Mouse (Mus musculus) layer of hippocampus, postnatal 36 days (tissue): ENCODE measurements at regions not wholly inside any gene's neighbourhood (a gene's known extent, or its start where the extent isn't known, plus 50 kb on each side); places are given as distances from the start of the nearest gene placed in this dataset.
A peak's percentile ranks its signal among the peaks of the same experiment; 100 is the strongest.

Experiments
- DNase-seq, 2 experiments: peaks; one replicate each; pipeline ENCODE4 v3.0.0; 2022

DNA sequence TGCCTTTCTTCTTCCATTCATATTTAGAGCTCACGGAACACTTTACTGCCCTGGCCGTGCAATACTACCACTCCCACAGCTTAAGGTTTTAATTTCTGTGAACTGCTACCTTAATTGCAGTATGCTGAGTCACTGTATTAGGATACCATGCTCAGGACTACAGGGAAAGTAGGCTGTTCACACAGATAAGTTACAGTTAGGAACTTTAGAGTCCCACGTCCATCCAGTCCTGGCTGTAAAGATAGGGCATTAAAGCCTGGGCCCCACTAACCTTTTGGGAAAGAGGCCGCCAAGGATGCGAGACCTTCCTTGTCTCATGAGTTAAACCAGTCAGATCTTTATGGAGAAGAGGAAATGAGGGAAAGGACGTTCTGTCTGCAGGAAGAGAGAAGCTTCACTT, 574.6 kb downstream of the Stpg2 start:
- no peak for DNase-seq

DNA sequence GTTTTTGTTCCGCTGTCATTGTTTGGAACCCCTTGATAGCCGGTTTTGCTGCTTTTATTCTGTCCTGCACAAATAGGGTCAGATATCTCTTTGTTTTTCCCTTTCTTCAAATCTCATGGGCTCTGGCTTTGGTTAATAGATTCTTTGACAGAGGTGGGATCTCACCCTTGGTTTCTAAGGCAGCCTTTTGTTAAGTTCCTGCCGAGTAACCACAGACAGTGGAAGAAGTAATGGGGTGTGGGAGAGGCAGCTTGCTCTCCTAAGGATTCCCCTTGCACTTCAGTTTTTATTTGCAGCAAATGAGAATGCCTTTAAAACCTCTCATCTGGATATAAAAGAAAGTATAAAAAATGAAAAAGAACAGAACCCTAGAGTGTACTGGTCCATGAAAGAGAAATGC, 577.9 kb downstream of the Stpg2 start:
- DNase-seq, result no peak

DNA sequence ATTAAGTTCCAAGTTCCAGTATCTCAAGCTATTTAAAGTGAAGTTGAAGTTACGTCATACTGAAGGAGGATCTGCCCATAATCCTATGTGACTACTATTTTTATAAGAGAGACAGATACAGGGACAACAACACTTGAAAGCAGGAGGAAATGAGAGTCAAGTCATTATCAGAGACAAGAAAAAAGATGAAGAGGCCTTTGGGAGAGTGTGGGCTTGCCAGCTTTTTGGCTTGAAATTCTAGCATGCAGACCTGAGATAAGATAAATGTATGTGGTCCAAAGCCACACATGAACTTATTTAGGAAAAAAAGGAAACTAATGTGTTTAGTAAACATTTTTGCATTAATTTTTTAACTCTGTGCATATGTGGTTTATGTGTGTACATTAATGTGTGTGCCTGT, 581.0 kb downstream of the Stpg2 start:
- no peak for DNase-seq

DNA sequence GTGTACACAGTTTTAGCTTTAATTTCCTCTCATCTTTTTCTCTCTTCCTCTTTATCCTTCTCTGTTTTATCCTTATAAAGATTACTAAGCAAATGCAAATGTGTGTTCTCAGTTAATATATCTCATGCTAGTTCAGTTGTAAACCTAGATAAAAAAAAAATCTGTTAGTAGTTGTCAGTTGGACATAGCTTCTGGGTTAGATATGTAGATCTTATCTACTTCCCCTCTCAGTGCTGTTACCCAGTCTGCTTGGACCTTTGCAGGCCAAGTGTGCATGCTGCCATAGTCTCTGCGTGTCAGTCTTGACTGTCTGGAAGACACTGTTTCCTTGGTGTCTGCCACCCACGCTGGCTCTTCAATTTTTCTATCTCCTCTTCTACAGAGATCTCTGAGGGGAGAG, 583.4 kb downstream of the Stpg2 start:
- DNase-seq, result no peak

DNA sequence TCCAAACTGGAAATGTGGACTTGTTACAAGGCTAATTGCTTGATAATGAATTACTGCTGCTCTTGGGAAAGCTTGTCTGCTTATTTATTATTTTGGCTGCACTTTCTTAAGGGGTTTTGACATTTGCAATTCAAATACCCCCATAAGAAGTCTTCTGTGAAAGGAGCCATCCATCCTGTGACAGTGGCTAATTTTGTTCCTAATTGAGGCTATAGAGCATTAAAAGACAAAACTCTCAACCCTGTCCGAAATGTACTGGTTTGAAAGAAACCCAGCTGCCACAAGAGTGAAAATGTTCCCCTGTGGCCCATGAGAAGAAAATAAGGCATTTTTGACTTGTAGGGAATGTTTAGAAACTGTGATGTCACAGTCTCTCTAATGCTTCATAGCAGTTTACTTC, 591.2 kb downstream of the Stpg2 start:
- no peak for DNase-seq

DNA sequence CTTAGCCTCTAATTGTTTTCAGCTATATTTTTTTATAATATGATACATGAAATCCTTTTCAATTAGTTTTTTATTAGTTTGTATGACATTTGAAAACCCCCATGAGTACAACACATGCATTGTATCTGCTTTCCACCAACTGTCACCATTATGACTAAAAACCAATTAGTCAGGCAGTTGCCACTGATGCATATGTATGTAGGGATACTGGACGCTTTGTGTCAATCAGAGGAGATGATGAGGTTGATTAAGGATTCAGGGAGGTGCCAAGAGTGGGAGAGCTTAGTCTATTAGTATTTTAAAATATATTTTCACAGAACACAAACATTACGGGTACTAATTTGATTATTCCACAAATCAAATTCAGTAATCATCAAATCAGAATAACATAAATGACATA, 593.6 kb downstream of the Stpg2 start:
- DNase-seq, result no peak

DNA sequence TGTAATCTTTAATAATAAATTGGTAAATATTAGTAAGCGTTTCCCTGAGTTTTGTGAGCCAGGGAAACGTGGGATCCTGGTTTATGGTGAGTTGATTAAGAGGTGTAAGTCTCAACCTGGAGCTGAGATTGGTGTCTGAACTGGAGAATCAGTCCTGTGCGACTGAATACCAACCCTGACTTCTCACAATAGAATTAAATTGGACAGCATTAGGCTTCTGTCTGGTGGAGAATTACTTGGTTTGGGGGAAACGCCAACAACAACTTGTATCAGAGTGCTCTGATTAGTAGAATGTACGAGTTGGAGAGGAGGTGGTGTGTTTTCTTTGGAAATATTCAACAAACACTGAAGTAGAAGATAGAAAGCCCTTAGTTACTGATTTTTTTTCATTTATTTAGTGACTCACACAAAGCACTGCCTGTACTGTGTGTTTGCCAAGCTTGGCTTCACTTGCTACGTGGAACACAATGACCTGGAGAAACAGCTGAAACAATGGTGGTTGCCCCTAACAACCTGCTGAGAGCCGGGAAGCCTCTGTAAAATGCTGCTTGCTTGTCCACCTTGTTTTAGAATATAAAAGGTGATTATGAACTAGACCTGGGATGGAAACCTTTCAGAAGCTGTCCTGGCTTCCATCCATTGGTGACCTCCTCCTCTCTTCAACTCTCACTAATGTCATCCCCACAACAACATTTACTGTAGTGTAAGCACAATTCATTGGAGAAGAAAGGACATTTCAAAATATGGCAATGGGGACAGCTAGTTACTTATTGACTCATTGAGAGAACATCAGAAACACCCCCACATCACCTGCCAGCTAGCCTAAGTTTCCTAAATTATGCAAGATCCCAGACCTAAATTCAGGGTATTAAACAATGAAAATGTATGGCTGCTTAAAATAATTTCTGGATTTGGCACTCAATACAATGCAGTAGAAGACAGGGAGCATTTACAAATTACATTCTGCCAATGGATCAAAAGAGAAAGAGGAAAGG, 597.5 kb downstream of the Stpg2 start:
- peak; percentile 18 to 35 for DNase-seq

DNA sequence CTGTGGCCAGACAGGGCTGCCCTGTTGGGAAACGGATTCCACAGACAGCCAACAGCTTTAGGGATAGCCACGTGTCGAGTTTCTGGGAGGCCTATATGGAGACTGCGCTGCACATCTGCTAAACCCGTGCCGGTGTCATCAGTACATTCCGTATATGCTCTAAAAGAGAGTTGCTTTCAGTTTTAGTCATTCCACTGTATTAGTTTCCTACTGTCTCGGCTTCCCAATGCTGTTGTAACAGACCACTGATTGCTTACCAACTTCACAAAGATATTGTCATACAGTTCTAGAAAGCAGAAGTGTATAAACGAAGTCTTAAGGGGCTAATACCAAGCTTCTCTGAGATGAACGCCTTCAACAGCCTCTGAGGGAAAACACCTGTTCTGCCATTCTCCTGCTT, 622.5 kb downstream of the Stpg2 start:
- no peak for DNase-seq

DNA sequence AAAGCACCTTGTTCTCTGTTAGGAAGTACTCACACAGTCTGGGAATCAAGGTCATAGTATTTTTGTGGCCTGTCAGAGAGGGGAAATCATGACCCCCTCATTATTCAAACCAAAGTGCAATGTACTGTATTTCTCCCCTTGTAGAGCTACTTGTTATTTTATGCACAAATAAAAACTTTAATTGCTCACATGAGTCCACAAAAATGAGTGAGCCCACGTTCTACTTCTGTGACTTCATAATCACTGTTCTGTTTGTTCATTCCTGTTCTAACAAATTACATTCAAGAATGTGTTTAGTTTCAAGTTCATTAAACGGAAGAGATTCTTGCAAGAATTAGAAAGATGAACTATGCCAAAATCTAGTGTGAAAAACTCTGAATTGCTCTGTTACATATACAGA, 623.1 kb downstream of the Stpg2 start:
- DNase-seq, result no peak

DNA sequence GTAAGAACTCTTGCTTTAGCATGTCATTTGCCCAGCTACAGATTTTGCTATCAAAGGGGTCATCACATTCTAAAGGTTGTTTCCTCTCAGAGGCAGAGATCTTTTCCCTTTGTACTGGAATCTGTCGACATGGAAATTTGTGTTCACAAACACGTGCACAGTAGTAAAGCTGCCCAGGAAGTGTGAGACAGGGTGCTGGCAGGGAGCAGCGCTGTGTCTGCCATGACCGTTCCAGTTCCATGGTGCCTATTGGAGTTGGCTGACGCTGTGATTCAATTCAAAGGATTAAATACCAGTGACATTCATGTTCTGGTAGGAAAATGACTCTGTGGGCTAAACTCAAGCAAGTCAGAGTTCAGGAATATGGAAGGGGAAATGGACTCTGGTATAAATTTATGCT, 627.1 kb downstream of the Stpg2 start:
- DNase-seq, result no peak

DNA sequence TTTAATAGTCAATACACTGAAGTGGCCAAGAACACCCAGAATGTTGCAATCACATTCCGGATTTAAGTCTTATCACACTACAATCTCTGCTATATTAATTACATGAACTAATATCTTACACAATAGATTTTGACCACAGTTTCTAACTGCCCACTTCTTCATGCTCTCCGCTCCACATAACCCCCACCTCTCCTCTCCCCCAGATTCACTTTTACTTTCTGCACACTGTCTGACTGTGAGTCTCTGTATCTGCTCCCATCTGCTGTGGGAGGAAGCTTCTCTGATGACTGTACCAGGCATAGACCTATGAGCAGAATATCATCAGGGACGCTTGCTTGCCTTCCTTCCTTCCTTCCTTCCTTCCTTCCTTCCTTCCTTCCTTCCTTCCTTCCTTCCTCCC, 636.5 kb downstream of the Stpg2 start:
- no peak for DNase-seq

DNA sequence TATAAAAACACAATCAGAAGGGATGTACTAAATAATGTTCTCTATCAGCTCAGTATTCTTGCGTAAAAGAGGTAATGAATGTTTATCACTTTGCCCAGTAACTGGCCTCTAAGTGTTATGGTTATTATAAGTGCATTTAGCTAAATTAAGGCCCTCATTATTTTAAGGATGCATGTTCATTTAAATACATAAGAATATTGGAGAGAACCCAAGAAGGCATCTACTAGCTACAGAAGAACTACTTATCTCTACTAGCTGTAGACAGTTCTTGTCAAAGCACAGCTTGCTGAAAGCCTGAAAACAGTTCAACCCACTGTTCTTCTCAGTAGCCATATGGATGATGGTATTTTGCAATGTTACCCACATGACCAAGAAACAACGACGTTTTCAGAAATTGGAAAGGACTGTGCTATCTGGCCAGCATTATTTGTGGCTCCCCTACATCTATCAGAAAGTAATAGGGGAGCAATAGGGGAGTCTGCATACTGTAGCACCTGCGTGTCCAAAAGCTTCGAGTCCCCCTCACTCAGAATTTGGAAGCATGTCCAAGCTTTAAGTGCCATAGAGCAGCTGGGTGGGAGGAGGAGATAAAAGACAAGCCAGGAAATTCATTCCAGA, 637.6 kb downstream of the Stpg2 start:
- no peak for DNase-seq

DNA sequence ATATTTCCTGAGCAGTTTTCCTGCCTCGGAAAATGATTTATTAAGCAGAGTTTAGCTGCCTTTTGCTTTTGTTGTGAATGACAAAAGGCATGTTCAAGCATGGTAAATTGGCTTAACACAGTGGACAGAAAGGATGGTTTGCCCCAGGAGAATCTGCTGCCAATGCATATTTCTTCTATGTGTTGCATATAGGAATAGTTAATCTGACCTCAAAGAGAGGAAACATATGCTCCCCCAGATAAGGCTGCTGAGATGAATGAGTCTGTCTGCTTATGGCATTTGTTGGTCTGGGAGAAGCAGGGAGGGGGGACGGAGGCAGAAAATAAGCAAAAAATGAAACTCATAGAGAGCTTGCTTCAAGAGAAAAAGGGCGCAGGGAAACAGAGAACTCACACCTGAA, 638.9 kb downstream of the Stpg2 start:
- no peak for DNase-seq

DNA sequence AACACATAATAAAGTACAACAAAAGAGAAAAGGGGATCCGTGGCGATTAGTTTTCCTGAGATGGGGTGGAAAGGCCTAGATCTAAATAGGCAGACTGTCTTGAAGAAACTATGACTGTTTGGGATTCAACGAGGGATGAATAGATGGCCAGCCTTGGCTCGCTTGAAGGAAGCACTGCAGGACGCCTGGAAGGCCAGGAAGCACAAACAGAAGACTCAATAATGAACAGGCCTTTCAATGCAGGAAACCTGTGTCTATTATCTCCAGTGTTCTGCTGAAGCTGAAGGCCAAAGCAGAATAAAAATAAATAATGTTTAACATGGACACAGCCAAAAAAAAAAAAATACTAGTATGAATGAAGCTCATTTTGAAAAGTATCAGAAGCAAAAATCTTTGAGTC, 642.3 kb downstream of the Stpg2 start:
- DNase-seq, result no peak

DNA sequence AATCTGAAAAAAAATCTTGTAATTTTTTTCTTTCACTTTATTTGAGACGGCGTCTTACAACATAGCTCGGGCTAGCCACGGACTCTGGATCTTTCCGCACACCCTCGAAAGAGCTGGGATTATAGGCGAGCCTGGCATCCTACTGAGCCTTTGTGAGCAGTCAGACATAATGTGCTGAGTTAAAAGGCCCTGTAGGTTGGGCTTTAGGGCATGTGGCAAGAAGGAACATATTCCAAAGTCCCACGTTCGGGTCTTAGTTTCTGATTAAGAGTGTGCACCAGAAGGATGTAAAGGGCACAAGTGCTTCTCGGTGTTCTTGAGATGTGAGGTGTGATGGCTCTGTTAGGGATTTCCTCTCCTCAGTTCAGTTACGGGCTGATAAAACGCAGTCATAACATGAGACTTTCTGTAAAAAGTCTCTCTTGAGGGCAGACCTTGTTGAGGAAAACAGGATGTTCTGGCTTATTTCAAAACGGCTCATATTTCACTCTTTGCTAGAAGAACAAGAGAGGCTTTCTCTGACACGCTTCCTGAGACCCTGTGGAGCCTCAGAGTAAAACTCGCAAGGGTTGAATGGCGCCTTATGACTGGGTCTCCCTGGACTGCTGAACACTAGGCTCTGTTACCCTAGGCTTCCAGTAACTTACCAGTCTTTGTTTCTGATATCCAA, 654.6 kb downstream of the Stpg2 start:
- no peak for DNase-seq

DNA sequence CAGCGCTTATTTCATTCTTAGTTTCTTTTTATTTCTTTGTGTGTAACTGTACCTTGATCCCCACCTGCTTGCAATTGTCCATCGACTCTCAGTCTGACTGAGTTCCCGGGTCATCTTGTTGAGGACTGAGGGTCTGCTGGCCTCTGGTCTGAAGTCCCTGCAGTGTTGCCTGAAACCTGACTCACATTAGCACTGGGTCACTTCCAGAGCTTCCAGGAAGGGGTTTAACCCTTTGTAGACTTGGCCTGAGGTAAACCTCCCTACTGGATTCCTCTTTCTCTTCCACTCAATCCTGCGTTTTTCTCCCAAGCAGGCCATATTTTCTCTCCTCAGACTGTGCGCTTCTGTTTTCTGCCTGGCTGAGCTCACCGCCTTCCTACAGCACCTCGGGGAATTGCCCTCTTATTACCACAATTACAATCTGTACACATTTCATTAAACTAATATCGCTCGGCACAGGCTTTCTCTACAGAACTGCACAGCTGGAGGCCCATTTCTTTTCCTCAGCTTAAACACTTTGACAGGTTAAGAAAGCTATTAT, 655.4 kb downstream of the Stpg2 start:
- DNase-seq, result no peak

DNA sequence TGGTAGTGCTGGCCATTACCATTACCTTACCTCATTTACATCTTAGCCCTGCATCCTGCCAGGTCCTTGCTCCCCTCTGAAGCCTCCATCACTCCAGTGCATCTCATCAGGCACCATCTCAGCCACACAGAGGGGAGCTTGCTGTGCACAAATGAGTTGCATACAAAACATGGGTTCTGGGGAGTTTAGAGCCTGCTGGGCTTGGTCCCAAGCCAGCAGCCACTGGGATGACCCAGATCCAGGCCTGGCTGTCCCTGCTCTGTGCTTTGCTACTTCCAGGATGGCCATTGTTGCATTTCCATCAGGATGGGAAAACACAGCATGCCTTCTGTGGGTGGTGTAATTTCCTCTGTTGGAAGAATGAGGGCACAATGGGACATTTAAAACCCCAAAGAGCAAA, 660.8 kb downstream of the Stpg2 start:
- peak in 1 of 2 experiments; percentile 15 for DNase-seq

DNA sequence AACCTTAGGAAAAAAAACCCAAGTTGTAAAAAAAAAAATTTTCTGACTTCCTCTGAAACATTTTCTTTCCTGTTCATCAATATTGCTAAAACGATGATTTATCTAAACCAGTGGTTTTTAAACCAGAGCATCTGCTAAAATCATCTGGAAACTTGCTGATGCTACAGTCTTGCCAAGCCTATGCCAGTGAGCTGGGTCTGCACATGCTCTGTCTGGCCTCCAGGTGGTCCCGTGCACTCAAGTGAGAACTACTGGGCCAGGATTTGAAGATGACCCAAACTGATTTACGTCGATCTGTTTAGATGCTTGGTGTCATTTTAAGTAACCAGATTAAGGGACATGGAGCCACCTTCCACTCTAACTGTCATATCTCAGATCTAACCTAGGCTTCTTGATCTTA, 661.5 kb downstream of the Stpg2 start:
- DNase-seq, result no peak

DNA sequence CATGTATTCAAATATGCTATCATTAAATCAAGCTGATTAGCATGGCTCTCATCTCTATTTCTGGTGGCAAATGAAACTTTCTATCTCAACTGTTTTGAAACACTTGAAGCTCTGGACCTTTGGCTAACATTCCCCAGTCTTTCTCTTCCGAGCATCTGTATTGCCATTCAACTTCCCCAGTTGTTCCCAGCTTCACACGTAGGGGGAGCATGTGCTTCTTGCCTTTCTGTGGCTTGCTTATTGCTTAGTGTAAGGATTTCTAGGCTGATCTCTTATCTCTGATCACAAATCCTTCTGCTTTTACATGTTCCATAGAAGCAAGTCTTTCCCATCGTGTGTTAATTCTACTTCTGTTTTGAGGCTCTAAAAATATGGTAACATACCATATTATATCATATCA, 662.0 kb downstream of the Stpg2 start:
- DNase-seq, result no peak

DNA sequence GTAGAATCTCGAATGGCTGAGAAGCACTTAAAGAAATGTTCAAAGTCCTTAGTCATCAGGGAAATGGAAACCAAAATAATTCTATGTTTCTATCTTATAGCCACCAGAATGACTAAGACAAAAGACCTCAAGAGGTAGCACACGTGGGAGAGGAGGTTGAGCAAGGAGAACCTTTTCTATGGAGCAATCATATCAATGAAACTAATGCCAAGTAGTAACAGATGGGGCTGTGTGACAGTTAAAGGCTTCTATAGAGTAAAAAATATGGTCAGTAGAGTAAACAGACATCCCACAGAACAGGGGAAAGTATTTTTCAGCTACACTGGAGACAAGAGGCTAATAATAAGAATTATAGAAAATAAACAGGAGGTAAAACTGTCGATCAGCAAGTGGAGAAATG, 664.3 kb downstream of the Stpg2 start:
- DNase-seq, result no peak

DNA sequence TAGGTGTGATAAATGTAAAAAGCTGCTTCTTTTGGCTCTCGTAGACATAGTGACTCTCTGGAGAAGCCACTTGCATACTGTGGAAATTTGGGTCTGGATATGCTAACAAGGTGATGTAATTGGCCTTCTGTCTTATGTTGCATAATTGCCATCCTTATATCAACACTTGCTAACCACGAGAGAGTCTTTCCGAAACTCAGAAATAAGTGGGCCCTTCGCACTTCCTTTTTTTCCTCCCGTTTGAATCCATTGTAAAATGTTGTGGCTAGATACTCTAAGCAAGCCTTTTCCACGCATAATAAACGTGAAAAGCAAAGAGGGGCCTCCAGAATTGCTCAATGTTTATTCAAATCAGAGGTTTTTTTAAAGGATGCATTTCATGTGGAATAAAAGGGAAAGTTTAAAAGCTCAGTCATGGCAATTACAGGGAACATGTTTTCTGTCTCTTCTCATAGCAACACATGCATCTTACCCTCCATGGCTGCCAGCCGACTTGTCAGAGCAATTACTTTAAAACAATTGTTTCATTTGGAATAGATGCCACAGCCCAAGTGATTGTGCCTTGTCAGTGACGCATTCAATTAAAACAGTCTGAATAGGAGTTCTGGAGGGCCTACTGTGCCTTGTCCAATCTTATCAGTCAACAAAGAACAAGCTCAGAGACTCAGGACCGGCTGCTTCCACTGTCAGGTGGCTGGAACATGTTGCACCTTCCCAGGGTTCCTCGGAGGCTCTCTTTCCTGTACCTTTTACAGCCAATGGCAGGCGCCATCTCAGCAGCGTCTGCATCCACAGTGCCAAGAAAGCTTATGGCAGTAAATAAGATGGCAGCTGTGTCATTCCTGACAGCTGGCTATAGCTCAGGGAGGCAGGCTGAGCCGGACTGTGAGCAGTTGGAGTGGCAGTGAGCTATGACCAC, 680.7 kb downstream of the Stpg2 start:
- DNase-seq, result peak in 1 of 2 experiments; percentile 8

DNA sequence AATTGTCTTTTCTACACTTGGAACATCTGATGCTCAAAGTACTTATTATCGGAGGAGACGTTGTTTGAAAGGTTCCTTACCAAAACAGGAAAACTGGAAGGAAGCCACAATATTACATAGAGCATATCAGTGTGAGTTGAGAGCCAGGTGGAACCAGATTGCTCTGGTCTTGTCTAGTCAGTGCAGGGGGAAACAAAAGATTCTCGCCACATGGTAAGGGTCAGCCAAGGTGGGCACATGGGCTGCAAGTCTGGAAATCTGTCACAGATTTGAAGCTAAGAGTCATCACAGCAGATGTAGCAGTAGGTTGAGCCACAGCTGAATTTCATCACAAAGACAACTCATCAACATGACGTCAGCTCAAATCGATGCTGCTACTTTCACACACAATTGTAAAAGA, 681.8 kb downstream of the Stpg2 start:
- DNase-seq, result no peak
